Mouse (Mus musculus) frontal cortex, postnatal 10 days (tissue): ENCODE results near the gene Dbp.
"Not testable (repeated sequence)": the region's sequence is repeated elsewhere in the genome, so short reads cannot be mapped to it uniquely, and the experiment has no call there.

Source experiments
- DNase-seq, 2 experiments: peaks; one replicate each; pipeline ENCODE4 v3.0.0; 2022; ENCODE audit warnings: low spot score in 2 of 2, mixed read lengths in 1 of 2

The Dbp gene

DNA sequence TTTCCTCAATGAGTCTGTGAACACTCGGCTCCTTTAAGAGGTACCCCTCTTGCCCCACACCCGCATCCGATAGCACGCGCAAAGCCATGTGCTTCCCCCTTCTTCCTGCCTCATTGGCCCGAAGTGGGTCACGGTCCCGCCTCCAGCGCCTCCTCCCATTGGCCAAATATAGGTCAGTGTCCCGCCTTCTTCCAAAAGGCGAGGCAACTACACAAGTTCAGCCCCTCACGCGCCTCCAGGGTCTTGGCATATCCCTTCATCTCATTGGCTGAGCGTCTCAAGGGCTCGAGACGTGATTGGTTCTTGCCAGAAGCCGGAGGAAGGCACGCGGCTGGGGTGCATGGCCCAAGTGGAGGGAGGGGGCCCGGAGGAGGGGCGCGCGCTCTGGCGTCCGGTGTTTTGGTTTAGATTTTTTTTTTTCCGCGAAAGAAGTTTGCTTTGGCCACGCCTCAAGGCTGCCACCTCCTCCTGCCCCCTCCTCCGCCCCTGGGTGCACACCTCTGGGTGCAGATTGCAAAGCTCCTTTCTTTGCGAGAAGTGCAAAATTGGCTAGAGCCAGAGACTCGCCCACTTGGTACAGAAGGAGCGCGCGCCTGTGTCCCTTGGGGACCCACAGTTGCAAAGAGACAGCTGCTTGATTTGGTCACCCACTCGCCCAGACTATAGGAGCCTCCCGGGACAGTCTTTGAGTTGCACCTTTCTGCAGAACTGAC is at the start of gene Dbp:
Gene Dbp, plus strand, starts transcription at position 359 of the 713 bp plus-strand sequence.
- peak; percentile 99 to 100 for DNase-seq

DNA sequence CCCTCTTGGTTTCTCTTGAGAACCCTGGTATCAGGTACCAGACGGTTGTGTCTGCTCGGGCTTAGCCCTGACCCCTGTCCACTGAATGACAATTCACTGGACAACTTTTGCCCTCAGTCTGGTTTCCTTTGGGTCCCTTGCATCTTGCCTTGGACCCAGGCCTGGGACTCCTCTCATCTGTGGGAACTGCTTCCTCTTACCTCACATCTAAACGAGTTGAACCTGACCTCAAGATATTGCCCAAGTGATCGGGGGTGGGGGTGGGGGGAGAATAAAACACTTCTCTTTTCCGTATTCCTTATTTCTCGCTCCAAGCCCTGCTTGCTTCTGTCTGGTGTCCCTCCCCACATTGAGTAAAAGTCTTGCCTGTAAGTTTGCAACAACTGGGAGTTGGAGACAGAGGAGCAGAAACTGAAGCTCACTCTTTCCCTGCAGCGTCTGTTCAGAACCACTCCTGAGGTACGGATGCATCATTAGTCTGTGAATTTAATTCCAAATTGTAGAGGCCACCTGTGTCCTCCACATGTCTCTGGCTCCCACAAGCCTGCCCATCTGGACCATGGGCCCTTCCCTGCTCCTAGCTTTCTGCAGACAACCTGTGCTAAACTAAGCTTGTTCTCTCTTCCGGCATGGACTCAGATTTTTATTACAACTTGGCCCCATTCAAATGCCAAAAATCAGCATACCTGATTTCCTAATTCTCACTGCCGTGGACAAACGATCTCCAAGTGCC is 44.0 kb upstream of the Dbp start:
- DNase-seq, result no peak

DNA sequence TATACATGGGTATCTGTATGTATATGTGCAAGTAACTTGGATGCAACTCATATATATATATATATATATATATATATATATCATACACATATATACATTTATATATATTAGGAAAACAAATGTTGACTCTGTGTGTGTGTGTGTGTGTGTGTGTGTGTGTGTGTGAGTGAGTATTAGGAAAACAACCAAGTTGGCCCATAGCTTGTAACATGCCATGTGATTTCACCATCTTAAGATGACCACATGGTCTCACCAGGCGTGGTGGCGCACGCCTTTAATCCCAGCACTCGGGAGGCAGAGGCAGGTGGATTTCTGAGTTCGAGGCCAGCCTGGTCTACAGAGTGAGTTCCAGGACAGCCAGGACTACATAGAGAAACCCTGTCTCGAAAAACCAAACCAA is 43.2 kb upstream of the Dbp start:
- not testable (repeated sequence) for DNase-seq

DNA sequence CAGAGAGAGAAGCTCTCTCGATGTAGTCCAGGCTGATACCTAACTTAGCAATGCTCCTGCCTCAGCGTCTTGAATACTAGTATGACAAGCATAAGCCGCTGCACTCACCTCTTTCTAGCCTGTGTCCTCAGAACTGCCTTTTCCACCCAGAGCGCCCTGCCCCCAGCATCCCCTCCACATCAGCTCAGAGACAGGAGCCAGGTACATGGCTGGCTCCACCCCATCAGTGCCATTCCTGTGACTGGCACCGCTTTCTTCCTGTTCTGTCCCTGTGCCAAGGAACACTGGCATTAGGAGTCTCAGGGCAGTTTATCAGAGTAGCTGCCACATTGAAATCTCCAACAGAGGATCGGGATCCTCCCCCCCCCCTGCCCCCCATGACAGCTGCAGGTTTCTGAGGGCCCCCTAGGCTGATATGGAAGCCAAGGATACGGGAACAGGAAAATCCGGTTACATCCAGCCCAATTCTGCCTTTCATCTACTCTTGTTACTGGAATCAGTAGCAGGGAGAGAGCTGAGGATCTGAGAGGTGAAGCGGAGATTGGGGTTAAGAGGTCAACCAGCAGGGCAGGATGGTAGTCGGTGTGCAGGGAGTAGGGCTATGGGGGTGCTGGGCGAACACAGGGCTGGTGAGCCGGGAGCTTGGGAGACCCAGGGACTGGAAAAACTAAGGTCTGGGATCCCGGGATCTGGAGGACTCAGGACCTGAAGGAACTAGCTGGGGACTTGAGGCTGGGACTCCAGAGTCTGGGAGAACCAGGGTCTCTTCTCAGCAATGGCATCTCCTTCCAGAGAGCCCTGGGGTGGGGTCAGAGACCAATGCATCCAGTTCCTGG is 39.4 kb upstream of the Dbp start:
- DNase-seq, result no peak

DNA sequence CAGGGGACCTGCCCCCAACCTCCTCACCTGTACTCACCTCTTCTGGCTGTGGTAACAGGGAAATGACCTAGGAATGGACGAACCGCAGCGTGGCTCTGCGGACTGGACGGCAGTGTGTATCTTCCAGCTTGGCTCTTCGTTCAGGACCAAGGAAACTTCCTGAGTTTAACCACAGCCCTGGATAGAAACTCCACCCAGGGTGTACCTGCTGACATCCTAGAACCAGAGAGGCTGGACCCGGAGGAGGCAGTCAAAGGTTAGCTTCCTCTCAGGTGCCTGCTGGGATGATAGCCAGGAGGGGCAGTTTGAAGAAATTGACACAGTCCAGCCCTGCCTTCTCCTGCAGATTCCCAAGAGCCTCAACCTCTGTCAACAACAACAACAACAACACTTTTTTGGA is 38.7 kb upstream of the Dbp start, which contains the start of gene Fut2:
Gene Fut2, minus strand, starts transcription at position 234 of the 400 bp plus-strand sequence.
- DNase-seq, result no peak

DNA sequence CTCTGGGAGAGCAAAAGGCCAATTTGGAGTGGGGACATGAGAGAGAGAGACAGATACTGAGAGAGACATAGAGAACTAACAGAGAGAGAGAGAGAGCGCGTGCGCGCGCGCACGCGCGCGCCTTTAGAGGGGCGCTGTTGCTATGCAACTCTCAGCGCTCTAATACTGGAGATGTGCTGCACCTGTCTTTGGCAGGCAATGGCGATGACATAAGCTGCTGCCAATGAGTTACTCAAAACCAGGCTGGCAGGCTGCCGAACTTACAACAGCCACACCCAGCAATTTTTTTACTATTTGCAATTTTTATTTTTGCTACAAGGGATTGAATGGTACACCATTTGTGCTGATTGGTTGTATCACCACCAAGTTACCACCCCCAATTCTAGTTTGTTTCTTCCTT is 37.1 kb upstream of the Dbp start:
- no peak for DNase-seq

DNA sequence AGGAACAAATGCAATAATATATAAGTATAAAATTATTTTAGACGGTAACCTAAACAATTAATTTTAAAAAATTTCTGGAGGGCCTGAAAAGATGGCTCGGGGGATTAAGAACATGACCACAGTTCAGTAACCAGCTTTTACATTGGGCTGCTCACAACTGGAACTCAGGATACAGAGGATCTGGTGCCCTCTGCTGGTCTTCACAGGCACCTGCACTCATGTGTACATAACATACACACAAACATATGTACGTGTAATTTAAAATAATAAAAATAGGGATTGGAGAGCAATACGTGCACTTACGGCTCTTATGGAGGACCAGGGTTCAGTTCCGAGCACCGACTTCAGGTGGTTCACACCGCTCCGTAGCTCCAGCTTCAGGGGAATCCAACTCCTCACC is 36.0 kb upstream of the Dbp start:
- no peak for DNase-seq

DNA sequence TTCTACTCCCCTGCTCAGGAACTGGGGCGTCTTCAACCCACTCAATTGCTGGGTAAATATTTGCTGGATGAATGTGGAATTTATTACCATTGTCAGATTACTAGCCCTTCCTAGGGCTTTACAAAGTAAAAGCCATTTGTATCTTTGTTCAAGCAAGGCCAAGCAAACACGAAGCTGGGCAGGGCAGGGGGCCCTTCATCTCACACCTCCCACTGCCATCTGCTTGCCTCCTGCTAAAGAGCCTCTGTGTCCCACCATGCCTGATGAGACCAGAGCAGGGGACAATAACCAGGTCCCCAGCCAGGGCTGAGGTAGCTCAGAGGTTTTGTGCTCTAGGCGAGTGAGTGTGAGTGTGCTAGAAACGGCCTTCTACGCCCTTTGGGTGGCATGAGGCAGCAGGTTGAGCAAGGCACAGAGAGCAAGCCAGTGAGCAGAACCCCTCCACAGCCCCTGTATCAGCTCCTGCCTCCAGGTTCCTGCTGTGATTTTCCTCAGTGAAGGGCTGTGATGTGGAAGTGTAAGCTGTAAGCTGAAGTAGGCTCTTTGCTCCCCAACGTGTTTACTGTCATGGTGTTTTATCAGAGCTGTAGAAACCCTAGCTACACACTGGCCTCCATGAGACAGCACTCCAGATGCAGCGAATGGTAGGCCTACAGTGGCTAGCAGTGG is 27.1 kb upstream of the Dbp start:
- DNase-seq, result no peak

DNA sequence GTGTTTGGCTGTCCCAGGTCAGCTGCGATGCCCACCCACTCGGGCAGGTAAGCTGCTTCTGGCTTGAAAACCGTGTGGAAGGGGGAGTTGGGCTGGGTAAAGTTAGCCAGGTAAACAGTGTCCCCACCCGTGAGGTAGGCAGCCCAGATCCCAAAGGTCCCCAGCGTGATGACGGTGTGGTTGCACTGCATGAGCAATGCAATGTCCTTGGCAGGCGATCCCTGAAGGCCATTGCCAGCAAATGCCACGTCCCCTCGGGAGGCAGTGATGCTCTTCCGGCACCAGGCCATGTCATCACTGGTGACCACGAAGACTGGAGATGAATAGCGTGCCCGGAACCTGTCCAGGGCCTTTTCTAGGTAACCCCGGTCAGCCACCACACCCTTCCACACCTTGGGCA is 26.4 kb upstream of the Dbp start:
- no peak for DNase-seq

DNA sequence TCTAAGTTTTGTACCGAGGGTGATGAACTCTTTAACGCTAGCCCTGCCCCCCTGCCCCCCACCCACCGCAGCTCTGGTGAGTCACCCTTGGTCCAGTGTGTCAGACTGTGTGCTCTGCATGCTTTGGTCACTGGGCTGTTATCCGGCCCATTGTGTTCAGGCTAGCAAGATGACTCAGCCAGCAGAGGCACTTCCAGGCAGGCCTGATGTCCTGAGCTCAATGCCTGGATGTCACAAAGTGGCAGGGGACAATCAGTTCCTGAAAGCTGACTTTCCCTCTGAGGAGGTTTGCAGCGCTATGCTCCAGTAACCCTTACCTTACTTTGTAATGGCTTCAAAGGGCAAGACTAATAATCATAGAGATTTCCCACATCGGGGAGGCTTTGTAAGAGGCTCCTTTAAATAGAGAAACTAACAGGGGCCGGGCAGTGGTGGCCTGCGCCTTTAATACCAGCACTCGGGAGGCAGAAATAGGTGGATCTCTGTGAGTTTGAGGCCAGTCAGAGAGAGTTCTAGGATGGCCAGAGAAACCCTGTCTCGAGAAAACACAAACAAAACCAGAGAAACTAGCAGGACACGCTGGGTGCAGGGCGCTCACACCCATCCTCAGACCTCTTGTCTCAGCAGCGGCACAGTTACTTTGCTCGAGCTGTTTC is 24.8 kb upstream of the Dbp start:
- DNase-seq, result no peak

DNA sequence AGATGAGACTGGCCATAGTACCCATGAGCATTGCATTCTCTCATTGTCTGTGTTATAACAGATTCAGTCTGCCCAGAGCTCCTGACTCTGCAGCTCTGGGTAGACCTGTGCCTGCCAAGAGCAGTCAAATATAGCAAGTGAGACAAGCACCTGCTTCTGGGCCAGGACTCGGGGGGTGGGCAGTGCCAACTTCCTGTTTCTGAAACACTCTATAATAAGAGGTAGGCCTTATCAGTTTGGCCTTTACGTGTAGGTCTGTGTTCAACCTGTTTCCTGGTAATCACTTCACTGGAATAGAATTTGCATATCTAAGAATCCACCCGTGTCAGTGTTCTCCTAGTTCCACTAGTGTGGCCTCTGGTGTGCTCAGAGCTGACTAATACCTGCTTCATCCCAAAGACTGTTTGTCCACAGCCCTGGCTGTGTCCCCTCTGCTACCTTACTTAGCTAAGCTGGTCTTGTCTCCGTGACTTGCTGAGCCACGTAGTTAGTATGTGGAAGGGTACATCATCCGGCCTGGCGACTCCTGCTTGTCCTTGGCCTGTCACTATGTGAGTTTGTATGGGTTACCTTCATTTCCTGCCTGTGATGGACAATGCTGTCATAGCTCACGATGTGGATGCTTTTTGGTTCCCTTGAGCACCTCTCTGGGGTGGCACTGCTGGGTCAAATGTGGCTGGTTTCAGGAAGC is 23.7 kb upstream of the Dbp start:
- DNase-seq, result no peak

DNA sequence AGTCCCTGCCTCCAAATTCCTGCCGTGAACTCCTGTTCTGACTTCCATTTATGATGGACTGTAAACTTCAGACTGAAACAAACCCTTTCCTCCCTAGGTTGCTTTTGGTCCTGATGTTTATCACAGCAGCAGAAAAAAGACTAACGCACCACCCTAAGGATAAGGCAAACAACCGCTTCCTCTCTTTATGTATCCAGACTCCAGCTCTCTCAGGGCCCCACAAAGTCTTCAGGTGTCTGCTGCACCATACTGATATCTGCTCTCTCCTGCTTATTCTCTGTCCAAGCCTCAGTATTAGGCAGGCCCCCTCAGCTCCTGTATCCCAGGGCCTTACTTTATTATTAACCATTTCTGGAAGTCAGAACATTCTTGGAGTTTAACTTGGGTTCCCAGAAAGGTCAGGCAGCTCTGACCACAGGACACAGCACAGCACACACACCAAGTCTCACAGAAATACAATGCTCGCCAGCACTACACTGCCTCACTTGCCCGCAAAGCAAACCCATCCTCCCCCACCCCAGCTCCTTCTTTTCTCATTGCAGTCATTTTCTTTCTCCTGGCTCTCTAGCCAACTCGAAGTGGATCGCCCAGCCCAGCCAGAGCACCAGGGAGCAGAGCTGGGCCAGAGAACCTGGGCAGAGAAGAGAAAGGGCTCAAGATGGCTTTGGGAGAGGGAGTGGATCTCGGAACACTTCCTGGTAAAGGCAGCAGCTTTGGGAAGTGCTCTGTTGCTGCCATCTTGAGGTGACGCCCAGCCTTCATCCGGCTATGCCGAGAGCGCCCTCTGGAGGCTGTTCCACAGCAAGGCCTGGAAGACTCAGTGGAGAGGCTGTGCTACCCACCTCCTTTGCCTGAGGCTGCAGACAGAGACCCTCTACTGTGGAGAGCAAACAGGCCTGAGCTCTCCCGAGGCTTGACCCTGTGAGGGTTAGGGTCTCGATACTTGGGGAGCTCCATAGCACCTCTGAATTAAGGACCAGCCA is 22.5 kb upstream of the Dbp start:
- peak in 1 of 2 experiments; percentile 83 for DNase-seq

DNA sequence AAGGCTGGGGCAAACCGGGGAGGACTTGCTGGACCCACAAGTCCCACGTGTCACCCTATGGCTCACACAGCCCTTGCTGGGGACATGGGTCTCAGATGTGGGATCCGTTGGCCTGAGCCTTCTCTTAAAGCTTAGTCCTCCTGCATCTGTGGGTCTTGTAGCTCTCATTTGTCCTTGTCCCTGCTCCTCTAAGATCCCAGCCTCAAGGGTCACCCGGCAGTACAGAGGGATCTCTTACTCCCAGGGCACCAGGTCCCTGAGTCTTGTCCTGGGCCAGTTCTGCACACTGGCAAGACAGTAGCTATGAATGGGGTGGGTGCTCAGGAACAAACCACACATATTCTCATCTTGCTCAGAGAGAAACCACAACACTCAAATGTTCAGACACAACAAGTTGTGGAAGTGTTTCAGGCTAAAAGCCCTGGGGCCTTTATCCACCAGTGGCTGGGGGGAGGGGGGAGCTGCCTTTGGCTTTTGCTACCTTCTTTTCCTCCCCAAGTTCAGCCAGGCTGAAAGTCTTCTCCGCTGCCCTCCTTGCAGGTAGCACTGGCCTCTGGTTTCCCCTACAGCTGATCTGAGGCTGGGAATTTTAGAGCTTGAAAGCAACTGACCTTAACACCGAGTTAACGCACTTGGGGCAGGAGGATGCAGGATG is 21.4 kb upstream of the Dbp start, which contains the start of gene Ntn5:
Gene Ntn5, plus strand, starts transcription at position 627 of the 655 bp plus-strand sequence.
- DNase-seq, result no peak

DNA sequence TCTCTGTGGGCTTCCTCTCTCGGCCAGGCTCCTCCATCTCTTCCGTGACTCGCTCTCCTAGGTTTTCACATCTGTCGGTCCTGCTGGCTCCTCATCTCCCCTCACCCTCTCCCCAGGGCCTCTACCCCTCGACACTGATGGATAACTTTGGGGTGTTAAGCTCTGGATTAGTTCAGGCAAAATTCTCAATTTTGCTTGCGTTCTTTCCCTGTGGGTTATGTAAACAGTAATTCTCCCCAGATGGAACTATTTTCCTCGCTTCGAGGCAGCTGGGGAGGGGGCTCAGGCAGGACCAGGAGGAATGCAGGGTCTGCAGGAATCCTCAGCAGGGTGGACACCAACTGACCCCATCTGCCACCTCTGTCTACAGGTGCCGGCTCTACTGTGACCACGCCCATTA is 19.1 kb upstream of the Dbp start:
- DNase-seq, result no peak

DNA sequence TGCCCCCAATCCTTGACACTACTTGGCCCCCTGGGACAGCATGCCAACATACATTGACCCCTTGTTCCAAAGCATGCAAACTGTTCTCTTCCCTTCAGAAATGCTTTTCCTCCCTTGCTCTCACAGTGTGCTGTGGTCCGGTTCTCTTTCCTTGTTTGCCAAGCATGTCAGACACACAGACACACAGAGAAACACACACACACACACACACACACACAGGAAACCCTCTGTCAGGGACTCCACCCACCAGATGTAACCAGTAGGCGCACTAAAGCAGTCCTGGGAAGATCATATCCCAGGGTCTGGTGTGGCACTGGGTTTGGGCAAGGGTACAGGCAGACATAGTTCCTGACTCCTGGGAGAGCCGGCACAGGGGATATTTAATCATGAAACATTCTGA is 18.0 kb upstream of the Dbp start:
- DNase-seq, result no peak

DNA sequence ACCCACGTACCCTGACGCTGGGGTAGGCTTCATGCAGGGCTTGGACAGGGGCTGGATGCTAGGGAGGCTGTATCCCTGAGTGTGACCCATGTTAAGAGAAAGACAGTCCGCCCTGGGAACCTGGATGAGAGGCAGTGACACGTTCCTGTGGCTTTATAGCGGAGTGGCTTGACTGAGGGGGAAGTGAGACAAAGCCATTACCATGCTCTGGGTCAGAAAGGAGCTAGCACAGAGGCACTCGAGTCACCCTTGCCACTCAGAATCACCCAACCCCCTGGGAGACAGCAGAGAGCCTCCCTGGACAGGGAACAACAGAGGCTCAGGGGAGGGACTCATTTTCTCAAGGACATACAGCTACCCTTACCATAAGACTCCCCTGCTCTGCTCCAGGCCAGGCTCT is 15.8 kb upstream of the Dbp start:
- DNase-seq, result no peak

DNA sequence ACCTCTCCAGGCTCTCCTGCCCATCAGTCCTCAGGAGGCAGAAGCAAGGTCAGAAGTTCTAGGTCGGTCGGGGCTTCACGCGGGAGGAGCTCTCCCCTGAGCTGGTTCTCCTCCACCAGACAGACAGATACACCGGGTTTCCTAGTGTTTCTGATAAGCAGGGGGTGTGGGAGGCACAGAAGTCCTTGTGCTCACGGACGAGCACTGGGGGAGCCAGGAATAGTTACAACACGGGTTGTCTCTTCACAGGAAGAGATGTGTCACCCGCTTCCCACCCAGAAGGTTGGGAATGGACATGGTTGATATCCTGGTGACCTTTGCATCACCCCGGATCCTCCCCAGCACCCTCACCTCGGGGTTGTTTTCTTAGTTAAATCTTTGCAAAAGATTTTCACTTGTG is 15.1 kb upstream of the Dbp start:
- no peak for DNase-seq

DNA sequence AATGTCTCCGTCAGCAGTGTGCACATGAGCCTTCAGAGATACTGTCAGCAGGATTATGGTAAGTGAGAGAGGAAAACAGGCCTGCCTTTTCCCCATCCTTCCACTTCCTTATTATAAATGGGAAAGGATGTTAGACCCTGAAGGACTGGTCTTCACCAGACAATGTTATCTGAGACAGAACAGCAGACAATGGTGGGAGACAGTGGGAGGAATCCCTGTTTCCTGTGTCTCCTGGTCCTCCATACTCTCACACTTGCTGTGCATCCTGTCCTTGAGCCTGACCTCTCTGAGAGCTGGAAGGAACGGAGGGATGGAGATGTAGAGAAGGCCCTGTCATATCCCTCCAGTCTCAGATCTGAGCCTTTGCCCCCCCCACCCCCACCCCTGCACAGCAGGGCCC is 12.5 kb upstream of the Dbp start:
- no peak for DNase-seq
